Mouse (Mus musculus) megakaryocyte, embryonic 14.5 days (primary cell): ENCODE measurements around the gene Zbtb41.

ENCODE experiments used
- FLI1 ChIP-seq: IDR thresholded peaks from 2 replicates; pipeline ENCODE4 v1.6.1; 2012; ENCODE audit warnings: low read length, inconsistent platforms, mixed read lengths
- GATA1 ChIP-seq: IDR thresholded peaks from 3 replicates; pipeline ENCODE4 v1.6.1; 2012; ENCODE audit warnings: mixed read lengths, low read length, inconsistent platforms, borderline replicate concordance

- no peak for TF ChIP-seq GATA1
- TF ChIP-seq FLI1 = no peak
These were observed 46.2 kb upstream of the Zbtb41 start for GRCm38 (mm10) chr1:139375900-139376299.
